Mouse (Mus musculus): ENCODE data around the gene AW549877. TPM values are rescaled to one million over a fixed set of nuclear protein-coding genes. Genes with fewer than 3 reads are reported as not detected.
A peak's percentile ranks its signal among the peaks of the same experiment; 100 is the strongest.

AW549877 gene
- total and polyA plus RNA-seq, 2 experiments from 2014 or later, result 12.5 to 16.4 TPM

GRCm38 (mm10) chr15:4028411-4028700 is 32.8 kb upstream of the AW549877 start:
- TF ChIP-seq CTCF (IDR thresholded peaks at IDR 0.05; ENCODE audit: low read depth) (no peak), EP300 (IDR thresholded peaks at IDR 0.05; ENCODE audit: low read depth) (no peak)
- peak overlapping the region; percentile 80 for H3K4me2 ChIP-seq (ENCODE audit: low read depth, low read length)
- no peak overlapping the region for H3K4me3 ChIP-seq (ENCODE audit: low read depth, low read length)
- no peaks in the 10 kb centered on the region for H3K9me3 ChIP-seq (replicated peaks; ENCODE audit: control insufficient read depth, low read length)
- peak overlapping the region; percentile 26; the same call in 1 of the 2 replicates for H3K9ac ChIP-seq (replicated peaks; ENCODE audit: low read depth, low read length)
- H3K4me1 ChIP-seq (ENCODE audit: control insufficient read depth, insufficient read depth), result peaks cover 42% of the 10 kb centered on the region
- DNase-seq (ENCODE audit: low spot score) (no peak), ATAC-seq (ENCODE audit: insufficient read depth, low read depth) (no peak)
- no peaks in the 10 kb centered on the region for H3K27me3 ChIP-seq (ENCODE audit: control insufficient read depth, insufficient read depth, low read length)
- H3K36me3 ChIP-seq (replicated peaks; ENCODE audit: control insufficient read depth, insufficient read depth, low read length), result no peaks in the 10 kb centered on the region
- 74% methylated on average over 6 of the region's 6 CpGs for WGBS
- peak overlapping the region; percentile 99 for H3K27ac ChIP-seq (ENCODE audit: low read depth)

GRCm38 (mm10) chr15:4027671-4028410 is 32.3 kb upstream of the AW549877 start:
- no peak for TF ChIP-seq CTCF (IDR thresholded peaks at IDR 0.05; ENCODE audit: low read depth)
- no peak for TF ChIP-seq EP300 (IDR thresholded peaks at IDR 0.05; ENCODE audit: low read depth)
- Histone ChIP-seq H3K9ac (replicated peaks; ENCODE audit: low read depth, low read length) (peak overlapping the region; percentile 82), H3K27me3 (ENCODE audit: control insufficient read depth, insufficient read depth, low read length) (no peaks in the 10 kb centered on the region), H3K36me3 (replicated peaks; ENCODE audit: control insufficient read depth, insufficient read depth, low read length) (no peaks in the 10 kb centered on the region), H3K4me1 (ENCODE audit: control insufficient read depth, insufficient read depth) (peaks cover 37% of the 10 kb centered on the region), H3K4me3 (ENCODE audit: low read depth, low read length) (peak overlapping the region; percentile 64), H3K27ac (ENCODE audit: low read depth) (peak overlapping the region; percentile 99), H3K4me2 (ENCODE audit: low read depth, low read length) (peak overlapping the region; percentile 80), H3K9me3 (replicated peaks; ENCODE audit: control insufficient read depth, low read length) (no peaks in the 10 kb centered on the region)
- no peak for ATAC-seq (ENCODE audit: insufficient read depth, low read depth)
- DNase-seq (ENCODE audit: low spot score), result no peak
- 7% methylated on average over 6 of the region's 6 CpGs for WGBS

GRCm38 (mm10) chr15:4026831-4027584 is 31.5 kb upstream of the AW549877 start:
- TF ChIP-seq CTCF (IDR thresholded peaks at IDR 0.05; ENCODE audit: low read depth) (no peak), EP300 (IDR thresholded peaks at IDR 0.05; ENCODE audit: low read depth) (peak; percentile 28; the same call in 1 of the 2 replicates)
- WGBS, result under 1% methylated on average over 64 of the region's 65 CpGs
- DNase-seq (ENCODE audit: low spot score) (peak; percentile 93), ATAC-seq (ENCODE audit: insufficient read depth, low read depth) (peak; percentile 77)
- peak overlapping the region; percentile 64 for H3K4me3 ChIP-seq (ENCODE audit: low read depth, low read length)
- no peaks in the 10 kb centered on the region for H3K9me3 ChIP-seq (replicated peaks; ENCODE audit: control insufficient read depth, low read length)
- peak overlapping the region; percentile 82 for H3K9ac ChIP-seq (replicated peaks; ENCODE audit: low read depth, low read length)
- no peaks in the 10 kb centered on the region for H3K36me3 ChIP-seq (replicated peaks; ENCODE audit: control insufficient read depth, insufficient read depth, low read length)
- H3K4me1 ChIP-seq (ENCODE audit: control insufficient read depth, insufficient read depth), result peaks cover 29% of the 10 kb centered on the region
- H3K4me2 ChIP-seq (ENCODE audit: low read depth, low read length), result peak overlapping the region; percentile 80
- H3K27ac ChIP-seq (ENCODE audit: low read depth), result peak overlapping the region; percentile 99
- no peaks in the 10 kb centered on the region for H3K27me3 ChIP-seq (ENCODE audit: control insufficient read depth, insufficient read depth, low read length)

GRCm38 (mm10) chr15:4026231-4026773 is 30.8 kb upstream of the AW549877 start, which contains the start of gene Oxct1:
Gene Oxct1 (plus strand): TSS chr15:4026383.
- under 1% methylated on average over 38 of the region's 45 CpGs for WGBS
- DNase-seq (ENCODE audit: low spot score) (peak; percentile 93), ATAC-seq (ENCODE audit: insufficient read depth, low read depth) (peak; percentile 92)
- TF ChIP-seq CTCF (IDR thresholded peaks at IDR 0.05; ENCODE audit: low read depth) (peak; percentile 62), EP300 (IDR thresholded peaks at IDR 0.05; ENCODE audit: low read depth) (no peak)
- Histone ChIP-seq H3K4me1 (ENCODE audit: control insufficient read depth, insufficient read depth) (peaks cover 22% of the 10 kb centered on the region), H3K4me3 (ENCODE audit: low read depth, low read length) (peak within 1 kb of the TSS; percentile 64), H3K9ac (replicated peaks; ENCODE audit: low read depth, low read length) (peak within 1 kb of the TSS; percentile 82), H3K4me2 (ENCODE audit: low read depth, low read length) (peak within 1 kb of the TSS; percentile 80), H3K27ac (ENCODE audit: low read depth) (peak within 1 kb of the TSS; percentile 99), H3K9me3 (replicated peaks; ENCODE audit: control insufficient read depth, low read length) (no peaks in the 10 kb centered on the region), H3K27me3 (ENCODE audit: control insufficient read depth, insufficient read depth, low read length) (no peaks in the 10 kb centered on the region), H3K36me3 (replicated peaks; ENCODE audit: control insufficient read depth, insufficient read depth, low read length) (no peaks in the 10 kb centered on the region)

GRCm38 (mm10) chr15:4025508-4025904 is 30.0 kb upstream of the AW549877 start:
- Histone ChIP-seq H3K27me3 (ENCODE audit: control insufficient read depth, insufficient read depth, low read length) (no peaks in the 10 kb centered on the region), H3K4me2 (ENCODE audit: low read depth, low read length) (peak overlapping the region; percentile 80), H3K4me1 (ENCODE audit: control insufficient read depth, insufficient read depth) (peaks cover 23% of the 10 kb centered on the region), H3K27ac (ENCODE audit: low read depth) (peak overlapping the region; percentile 99), H3K9ac (replicated peaks; ENCODE audit: low read depth, low read length) (peak overlapping the region; percentile 82), H3K9me3 (replicated peaks; ENCODE audit: control insufficient read depth, low read length) (no peaks in the 10 kb centered on the region), H3K4me3 (ENCODE audit: low read depth, low read length) (peak overlapping the region; percentile 64), H3K36me3 (replicated peaks; ENCODE audit: control insufficient read depth, insufficient read depth, low read length) (no peaks in the 10 kb centered on the region)
- ATAC-seq (ENCODE audit: insufficient read depth, low read depth), result no peak
- TF ChIP-seq CTCF (IDR thresholded peaks at IDR 0.05; ENCODE audit: low read depth) (no peak), EP300 (IDR thresholded peaks at IDR 0.05; ENCODE audit: low read depth) (no peak)
- peak; percentile 57 for DNase-seq (ENCODE audit: low spot score)
- WGBS, result 24% methylated on average over 11 of the region's 11 CpGs
